Mouse (Mus musculus) erythroblast, embryonic 14.5 days (primary cell): Measurements from ENCODE around the gene Lypla2. TPM values are rescaled to one million over a fixed set of nuclear protein-coding genes. Genes with fewer than 3 reads are reported as not detected.

Experiments
- H3K27me3 ChIP-seq: 2 replicates; pipeline ENCODE4 v1.6.1; 2012; ENCODE audit warnings: inconsistent platforms; ENCODE audit not compliant: control insufficient read depth
- H3K36me3 ChIP-seq: 2 replicates; pipeline ENCODE4 v1.6.1; 2012; ENCODE audit warnings: mild to moderate bottlenecking, inconsistent platforms; ENCODE audit not compliant: control insufficient read depth
- H3K4me1 ChIP-seq: 2 replicates; pipeline ENCODE4 v1.6.1; 2012; ENCODE audit warnings: inconsistent platforms; ENCODE audit not compliant: control insufficient read depth
- H3K4me3 ChIP-seq: replicated peaks from 2 replicates; pipeline ENCODE3; 2012; ENCODE audit warnings: moderate library complexity, mild to moderate bottlenecking, inconsistent platforms
- H3K9me3 ChIP-seq: 2 replicates; pipeline ENCODE4 v1.6.1; 2012; ENCODE audit warnings: low read length, inconsistent platforms, mixed read lengths; ENCODE audit not compliant: control insufficient read depth
- GATA1 ChIP-seq: IDR thresholded peaks from 2 replicates; pipeline ENCODE4 v1.6.1; 2012; ENCODE audit warnings: low read length, inconsistent platforms, mixed read lengths
- TAL1 ChIP-seq: IDR thresholded peaks from 3 replicates; pipeline ENCODE4 v1.6.1; 2012; ENCODE audit warnings: low read length, inconsistent platforms, mixed read lengths
- polyA plus RNA-seq: library from polyadenylated mRNA; stranded (reverse); fragments of >175 nt; gene quantifications from 2 replicates; pipeline ENCODE4 v1.2.3, GENCODE M21; 2012

Lypla2 gene
- polyA plus RNA-seq, 1 experiment, result 13.4 TPM

GRCm38 (mm10) chr4:135965113-135965512 lies 7.3 kb downstream of the Lypla2 start:
- H3K4me1 ChIP-seq, result peaks cover 53% of the 10 kb centered on the region
- H3K4me3 ChIP-seq, result peak overlapping the region; percentile 73
- H3K36me3 ChIP-seq, result peaks cover 75% of the 10 kb centered on the region
- H3K27me3 ChIP-seq, result no peaks in the 10 kb centered on the region
- no peaks in the 10 kb centered on the region for H3K9me3 ChIP-seq
- TF ChIP-seq GATA1, result no peak
- TF ChIP-seq TAL1, result no peak

- Histone ChIP-seq H3K36me3 (peaks cover 75% of the 10 kb centered on the region), H3K4me1 (peaks cover 52% of the 10 kb centered on the region), H3K4me3 (peak overlapping the region; percentile 73), H3K9me3 (no peaks in the 10 kb centered on the region), H3K27me3 (no peaks in the 10 kb centered on the region)
- TF ChIP-seq GATA1, result no peak
- TF ChIP-seq TAL1, result no peak
Measured at GRCm38 (mm10) chr4:135964426-135964825, 8.0 kb downstream of the Lypla2 start.

- H3K9me3 ChIP-seq, result no peaks in the 10 kb centered on the region
- peak within 1 kb of the TSS; percentile 73 for H3K4me3 ChIP-seq
- H3K4me1 ChIP-seq, result peaks cover 52% of the 10 kb centered on the region
- H3K36me3 ChIP-seq, result peaks cover 75% of the 10 kb centered on the region
- H3K27me3 ChIP-seq, result no peaks in the 10 kb centered on the region
- TF ChIP-seq GATA1 (no peak), TAL1 (no peak)
Measured at GRCm38 (mm10) chr4:135963457-135964193, 8.8 kb downstream of the Lypla2 start, which contains the start of gene Gale. Gene Gale, plus strand, starts transcription at chr4:135963727.

GRCm38 (mm10) chr4:135962946-135963345 lies 9.5 kb downstream of the Lypla2 start:
- TF ChIP-seq TAL1 (no peak), GATA1 (no peak)
- Histone ChIP-seq H3K4me3 (peak overlapping the region; percentile 73), H3K4me1 (peaks cover 52% of the 10 kb centered on the region), H3K27me3 (no peaks in the 10 kb centered on the region), H3K9me3 (no peaks in the 10 kb centered on the region), H3K36me3 (peaks cover 75% of the 10 kb centered on the region)

GRCm38 (mm10) chr4:135962198-135962597 lies 10.2 kb downstream of the Lypla2 start:
- no peak for TF ChIP-seq TAL1
- no peak for TF ChIP-seq GATA1
- no peaks in the 10 kb centered on the region for H3K27me3 ChIP-seq
- peaks cover 52% of the 10 kb centered on the region for H3K4me1 ChIP-seq
- peak overlapping the region; percentile 73 for H3K4me3 ChIP-seq
- no peaks in the 10 kb centered on the region for H3K9me3 ChIP-seq
- H3K36me3 ChIP-seq, result peaks cover 75% of the 10 kb centered on the region

GRCm38 (mm10) chr4:135961709-135962108 lies 10.7 kb downstream of the Lypla2 start:
- Histone ChIP-seq H3K4me3 (no peak overlapping the region), H3K36me3 (peaks cover 72% of the 10 kb centered on the region)

GRCm38 (mm10) chr4:135960717-135961116 lies 11.7 kb downstream of the Lypla2 start:
- H3K36me3 ChIP-seq, result peaks cover 72% of the 10 kb centered on the region
- TF ChIP-seq TAL1 (no peak), GATA1 (no peak)
- no peaks in the 10 kb centered on the region for H3K9me3 ChIP-seq
- no peak overlapping the region for H3K4me3 ChIP-seq
- no peaks in the 10 kb centered on the region for H3K27me3 ChIP-seq
- H3K4me1 ChIP-seq, result peaks cover 47% of the 10 kb centered on the region

More at GRCm38 (mm10) chr4:135961709-135962108, 10.7 kb downstream of the Lypla2 start:
- TF ChIP-seq TAL1, result no peak
- no peak for TF ChIP-seq GATA1
- Histone ChIP-seq H3K9me3 (no peaks in the 10 kb centered on the region), H3K27me3 (no peaks in the 10 kb centered on the region), H3K4me1 (peaks cover 52% of the 10 kb centered on the region)

- H3K9me3 ChIP-seq, result no peaks in the 10 kb centered on the region
- no peak overlapping the region for H3K4me3 ChIP-seq
- peaks cover 86% of the 10 kb centered on the region for H3K36me3 ChIP-seq
- peaks cover 35% of the 10 kb centered on the region for H3K4me1 ChIP-seq
- no peaks in the 10 kb centered on the region for H3K27me3 ChIP-seq
- TF ChIP-seq TAL1 (no peak), GATA1 (no peak)
Measured at GRCm38 (mm10) chr4:135958354-135958753, 14.1 kb downstream of the Lypla2 start.

GRCm38 (mm10) chr4:135955886-135956285 lies 16.5 kb downstream of the Lypla2 start:
- peaks cover 27% of the 10 kb centered on the region for H3K4me1 ChIP-seq
- H3K4me3 ChIP-seq, result no peak overlapping the region
- H3K36me3 ChIP-seq, result peaks cover 93% of the 10 kb centered on the region
- H3K9me3 ChIP-seq, result peaks cover 16% of the 10 kb centered on the region
- no peaks in the 10 kb centered on the region for H3K27me3 ChIP-seq
- TF ChIP-seq TAL1 (no peak), GATA1 (no peak)

GRCm38 (mm10) chr4:135954241-135954640 lies 18.2 kb downstream of the Lypla2 start:
- Histone ChIP-seq H3K9me3 (peaks cover 16% of the 10 kb centered on the region), H3K4me1 (peaks cover 28% of the 10 kb centered on the region), H3K27me3 (no peaks in the 10 kb centered on the region), H3K36me3 (peaks cover 89% of the 10 kb centered on the region), H3K4me3 (no peak overlapping the region)
- no peak for TF ChIP-seq TAL1
- no peak for TF ChIP-seq GATA1
